Mouse (Mus musculus): ENCODE measurements around the gene Usp8. TPM values are rescaled to one million over a fixed set of nuclear protein-coding genes. Genes with fewer than 3 reads are reported as not detected.

Gene Usp8
- 68.1 and 79.6 TPM in 2 replicates for total RNA-seq (2017)

GRCm38 (mm10) chr2:126706759-126707437, at the start of gene Usp8:
Usp8 (plus strand) TSS chr2:126707328.
- ATAC-seq (ENCODE audit: extremely low read depth, insufficient number of reproducible peaks, low FRiP score, poor library complexity, severe bottlenecking), result peak; percentile 99

DNA sequence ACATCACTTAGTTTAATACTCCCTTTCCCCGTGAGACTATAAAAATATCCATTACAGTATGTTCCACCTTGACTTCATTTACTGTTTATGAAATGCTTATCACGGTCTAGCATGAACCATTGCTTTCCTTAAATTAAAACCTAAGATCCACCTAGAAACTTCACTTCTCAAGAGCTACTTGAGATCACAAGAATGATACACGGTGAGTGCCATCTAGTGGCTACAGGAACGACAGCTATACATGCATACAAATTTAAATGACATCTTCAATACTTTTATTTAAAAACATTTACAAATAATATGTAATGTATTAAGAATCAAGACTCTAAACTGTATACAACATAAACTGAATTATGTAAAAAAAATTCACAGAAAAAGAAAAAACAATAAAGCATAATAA, 43.6 kb upstream of the Usp8 start:
- ATAC-seq (ENCODE audit: extremely low read depth, insufficient number of reproducible peaks, low FRiP score, poor library complexity, severe bottlenecking), result peak; percentile 75

- ATAC-seq (ENCODE audit: extremely low read depth, insufficient number of reproducible peaks, low FRiP score, poor library complexity, severe bottlenecking), result no peak
Measured at GRCm38 (mm10) chr2:126665984-126666383, 41.1 kb upstream of the Usp8 start.

- no peak for ATAC-seq (ENCODE audit: extremely low read depth, insufficient number of reproducible peaks, low FRiP score, poor library complexity, severe bottlenecking)
Measured at GRCm38 (mm10) chr2:126668621-126669252, 38.4 kb upstream of the Usp8 start.

GRCm38 (mm10) chr2:126673317-126674242, 33.5 kb upstream of the Usp8 start:
- ATAC-seq (ENCODE audit: extremely low read depth, insufficient number of reproducible peaks, low FRiP score, poor library complexity, severe bottlenecking), result no peak

DNA sequence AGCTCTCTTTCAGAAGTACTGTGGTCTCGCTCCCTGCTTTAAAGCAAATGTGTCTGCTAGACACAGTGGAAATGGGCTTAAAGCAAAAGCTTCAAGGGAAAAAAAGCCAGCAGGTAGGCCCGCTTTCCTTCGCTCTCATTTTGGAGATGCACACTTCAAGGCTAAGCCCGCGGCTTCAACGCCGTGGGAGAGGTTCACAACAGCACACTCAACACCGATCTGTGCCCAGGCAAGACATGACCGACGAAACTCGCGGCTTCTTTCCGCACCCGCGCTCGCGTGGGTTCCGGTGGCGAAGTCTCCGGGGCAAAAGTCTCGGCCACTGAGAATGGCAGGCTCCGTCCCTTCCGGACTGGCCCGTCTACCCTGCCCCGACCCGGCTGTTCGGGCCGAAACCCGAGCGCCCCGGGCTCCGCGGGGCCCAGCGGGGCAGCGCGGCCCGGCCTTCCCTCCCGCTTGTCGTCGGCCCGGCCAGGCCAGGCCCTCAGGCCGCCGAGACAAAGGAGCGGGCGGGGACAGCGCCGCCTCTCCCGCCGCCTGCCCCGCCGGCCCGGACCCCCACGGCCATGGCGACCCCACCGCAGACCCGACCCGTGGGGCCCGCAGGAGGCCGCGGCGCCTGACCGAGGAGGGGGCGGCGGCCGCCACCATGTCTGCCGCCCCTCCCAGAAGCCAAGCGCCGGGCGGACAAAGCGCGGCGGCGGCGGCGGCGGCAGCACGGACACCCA, 32.5 kb upstream of the Usp8 start:
- peak; percentile 21; the same call in 1 of the 2 replicates for ATAC-seq (ENCODE audit: extremely low read depth, insufficient number of reproducible peaks, low FRiP score, poor library complexity, severe bottlenecking)

GRCm38 (mm10) chr2:126675169-126676121, 31.7 kb upstream of the Usp8 start:
- ATAC-seq (ENCODE audit: extremely low read depth, insufficient number of reproducible peaks, low FRiP score, poor library complexity, severe bottlenecking), result peak; percentile 56

DNA sequence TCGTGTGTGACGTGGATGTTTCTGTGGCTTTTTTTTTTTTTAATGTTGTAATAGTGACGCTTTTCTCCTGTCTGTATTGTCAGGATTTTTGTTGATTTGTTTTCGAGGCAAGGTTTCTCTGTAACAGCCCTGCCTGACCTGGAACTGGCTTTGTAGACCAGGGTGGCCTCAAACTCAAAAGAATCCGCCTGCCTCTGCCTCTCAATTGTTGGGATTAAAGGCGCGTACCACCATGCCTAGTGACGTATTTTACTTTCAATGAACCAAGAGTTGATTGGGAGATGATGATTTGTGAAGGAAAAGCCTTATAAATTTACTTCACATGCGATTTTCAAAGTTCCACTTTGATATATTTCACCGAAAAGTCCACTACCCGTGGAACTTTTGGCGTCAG, 31.0 kb upstream of the Usp8 start, which contains the start of gene Gabpb1:
Gabpb1 (minus strand) TSS at position 216 of the 394 bp plus-strand sequence.
- ATAC-seq (ENCODE audit: extremely low read depth, insufficient number of reproducible peaks, low FRiP score, poor library complexity, severe bottlenecking), result no peak

- no peak for ATAC-seq (ENCODE audit: extremely low read depth, insufficient number of reproducible peaks, low FRiP score, poor library complexity, severe bottlenecking)
Measured at GRCm38 (mm10) chr2:126677366-126677765, 29.8 kb upstream of the Usp8 start.

- ATAC-seq (ENCODE audit: extremely low read depth, insufficient number of reproducible peaks, low FRiP score, poor library complexity, severe bottlenecking), result no peak
Measured at GRCm38 (mm10) chr2:126682333-126682732, 24.8 kb upstream of the Usp8 start.

- no peak for ATAC-seq (ENCODE audit: extremely low read depth, insufficient number of reproducible peaks, low FRiP score, poor library complexity, severe bottlenecking)
Measured at GRCm38 (mm10) chr2:126682937-126683336, 24.2 kb upstream of the Usp8 start.

GRCm38 (mm10) chr2:126691290-126691689, 15.8 kb upstream of the Usp8 start:
- no peak for ATAC-seq (ENCODE audit: extremely low read depth, insufficient number of reproducible peaks, low FRiP score, poor library complexity, severe bottlenecking)

- ATAC-seq (ENCODE audit: extremely low read depth, insufficient number of reproducible peaks, low FRiP score, poor library complexity, severe bottlenecking), result no peak
Measured at GRCm38 (mm10) chr2:126695285-126695684, 11.8 kb upstream of the Usp8 start.

- no peak for ATAC-seq (ENCODE audit: extremely low read depth, insufficient number of reproducible peaks, low FRiP score, poor library complexity, severe bottlenecking)
Measured at GRCm38 (mm10) chr2:126707438-126707779, 281 bp downstream of the Usp8 start.

DNA sequence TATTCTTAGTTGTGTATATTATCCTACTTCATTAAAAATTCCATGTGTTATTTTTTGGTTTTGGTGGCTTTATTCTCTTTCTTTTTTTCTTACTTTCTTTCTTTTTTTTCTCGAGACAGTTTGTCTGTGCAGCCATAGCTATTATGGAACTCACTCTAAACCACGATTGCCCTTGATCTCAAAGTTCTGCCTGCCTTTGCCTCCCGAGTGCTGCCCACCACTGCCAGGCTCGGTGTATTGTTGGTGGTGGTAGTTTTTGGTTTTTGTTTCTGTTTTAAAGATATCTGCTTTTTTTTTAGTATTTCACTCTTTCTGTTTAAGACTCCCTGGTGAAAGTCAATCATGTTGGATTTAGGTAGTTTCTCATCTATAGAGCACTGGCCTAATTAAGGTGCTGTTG, 1.2 kb downstream of the Usp8 start:
- ATAC-seq (ENCODE audit: extremely low read depth, insufficient number of reproducible peaks, low FRiP score, poor library complexity, severe bottlenecking), result no peak

DNA sequence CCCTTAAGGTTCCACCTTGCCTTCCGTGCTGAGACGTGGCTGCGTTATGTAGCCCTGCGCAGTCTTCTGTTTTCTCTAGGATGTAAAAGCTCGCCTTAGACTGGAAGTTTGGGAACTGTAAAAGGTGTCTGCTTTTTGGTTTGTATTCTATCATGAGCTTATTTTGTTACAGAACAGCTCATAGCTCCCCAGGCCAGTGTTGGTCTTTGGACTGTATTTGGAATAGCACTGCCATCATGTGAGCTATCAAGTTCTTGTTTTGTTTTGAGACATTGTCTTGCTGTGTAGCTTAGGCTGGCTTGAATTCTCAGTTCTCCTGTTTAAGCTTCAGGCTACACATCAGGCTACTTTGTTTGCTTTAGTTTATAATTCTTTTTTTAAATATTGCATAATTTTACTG, 5.4 kb downstream of the Usp8 start:
- ATAC-seq (ENCODE audit: extremely low read depth, insufficient number of reproducible peaks, low FRiP score, poor library complexity, severe bottlenecking), result no peak

- ATAC-seq (ENCODE audit: extremely low read depth, insufficient number of reproducible peaks, low FRiP score, poor library complexity, severe bottlenecking), result no peak
Measured at GRCm38 (mm10) chr2:126712950-126713349, 5.8 kb downstream of the Usp8 start.

GRCm38 (mm10) chr2:126729207-126729606, 22.1 kb downstream of the Usp8 start:
- ATAC-seq (ENCODE audit: extremely low read depth, insufficient number of reproducible peaks, low FRiP score, poor library complexity, severe bottlenecking), result no peak
